Mouse (Mus musculus): ENCODE measurements around the gene Ptpn6.

Ptpn6 gene

DNA sequence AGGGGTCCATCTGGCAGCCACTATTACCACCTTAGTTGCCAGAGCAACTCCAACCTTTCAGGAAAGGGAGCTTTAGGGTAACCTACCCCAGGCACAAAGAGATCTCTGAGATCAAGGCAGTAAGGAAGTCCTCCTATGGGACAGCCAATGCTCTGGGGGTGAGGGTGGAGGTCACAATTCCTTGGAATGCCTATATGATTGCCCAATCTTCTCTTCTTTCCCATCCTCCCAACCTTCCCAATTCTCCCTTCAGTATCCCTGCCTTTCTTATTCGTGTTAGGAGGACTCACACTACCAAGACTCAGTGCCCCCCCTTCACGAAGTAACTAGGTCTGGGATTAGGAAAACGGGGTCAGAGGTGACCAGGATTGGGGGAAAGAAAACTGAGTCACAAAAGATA lies 16.8 kb upstream of the Ptpn6 start:
- DNase-seq: no peak

DNA sequence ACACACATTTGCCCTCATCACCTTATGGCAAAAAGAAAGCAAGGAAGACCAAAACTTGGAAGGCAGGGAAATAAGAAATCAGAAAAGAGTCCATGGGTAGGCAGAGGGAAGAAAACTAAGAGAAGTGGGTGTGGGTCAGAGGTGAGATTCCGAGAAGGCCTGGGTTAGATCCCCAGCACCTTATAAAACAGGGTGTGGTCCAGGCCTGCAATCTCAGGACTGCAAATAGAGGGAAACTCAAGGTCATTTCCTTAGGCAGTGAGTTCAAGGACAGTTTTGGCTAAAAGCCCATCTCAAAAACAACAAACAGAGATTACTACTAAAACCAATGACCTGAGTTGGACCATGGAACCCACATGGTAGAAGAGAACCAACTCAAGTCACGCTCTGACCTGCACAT lies 15.3 kb upstream of the Ptpn6 start:
- no peak for DNase-seq

DNA sequence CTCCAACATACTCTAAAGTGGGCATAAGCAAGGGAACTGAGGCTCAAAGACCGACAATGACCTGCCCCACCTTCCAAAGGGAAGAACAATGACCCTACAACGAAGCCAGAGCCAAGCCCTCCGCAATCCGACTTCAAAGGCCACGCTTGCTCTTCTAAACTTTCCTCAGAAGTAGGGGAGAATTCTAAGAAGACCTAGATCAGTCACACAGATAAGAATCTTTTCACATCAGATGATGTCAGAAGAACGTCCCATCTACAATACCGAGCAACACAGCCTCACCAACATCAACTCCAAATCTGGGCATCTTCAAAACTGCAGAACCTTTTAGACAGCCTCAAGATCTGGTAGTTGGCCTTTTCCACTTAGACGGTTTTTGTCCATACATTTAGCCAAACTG lies 11.9 kb upstream of the Ptpn6 start:
- no peak for DNase-seq

DNA sequence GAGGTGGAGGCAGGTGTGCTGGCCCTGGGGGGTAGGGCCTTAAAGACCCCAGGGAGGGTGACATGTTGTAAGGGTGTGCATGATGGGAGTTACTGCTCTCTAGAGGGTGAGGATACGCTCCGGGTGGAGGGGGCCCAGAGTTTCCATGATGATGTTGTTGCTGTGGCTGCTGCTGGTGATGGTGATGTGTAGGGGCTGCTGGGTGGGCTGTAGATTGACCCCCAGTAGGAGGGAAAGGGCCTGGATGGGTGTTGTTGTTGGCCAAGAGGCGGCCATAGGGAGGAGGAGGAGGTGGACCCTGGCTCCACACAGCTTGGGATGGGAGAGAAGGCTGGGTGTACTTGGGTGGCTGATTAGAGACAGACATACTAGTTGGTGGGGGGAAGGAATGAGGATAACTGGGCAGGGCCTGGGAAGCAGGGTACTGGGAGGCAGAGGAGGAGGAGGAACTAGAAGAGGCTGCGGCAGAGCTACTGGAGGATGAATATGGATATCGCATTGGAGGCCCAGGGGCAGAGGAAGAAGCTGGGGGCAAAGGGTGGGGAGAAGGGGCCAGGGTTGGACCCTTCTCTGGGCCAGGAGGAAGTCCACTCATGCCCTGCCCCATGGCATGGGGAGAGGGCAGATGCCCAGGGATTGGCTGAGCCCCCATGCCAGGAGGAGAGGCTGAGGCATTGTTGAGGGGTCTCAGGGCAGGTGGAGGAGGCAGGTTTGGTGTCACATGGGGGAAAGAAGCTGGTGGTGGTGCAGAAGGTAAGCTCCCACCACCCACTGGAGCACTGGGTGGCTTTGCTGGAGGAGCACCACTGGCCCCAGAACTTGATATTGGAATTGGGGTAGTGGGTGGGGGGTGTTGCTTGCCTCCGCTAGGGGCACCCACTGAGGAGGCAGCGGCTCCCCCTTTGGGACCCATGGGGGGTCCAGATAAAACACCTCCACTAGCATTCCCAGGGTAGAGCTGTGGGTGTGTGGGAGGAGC lies 8.4 kb upstream of the Ptpn6 start:
- DNase-seq: no peak

GRCm38 (mm10) chr6:124746296-124746605 lies 7.7 kb upstream of the Ptpn6 start:
- DNase-seq: no peak

- peak; percentile 98 for DNase-seq
Measured at GRCm38 (mm10) chr6:124745490-124746295, 7.2 kb upstream of the Ptpn6 start.

DNA sequence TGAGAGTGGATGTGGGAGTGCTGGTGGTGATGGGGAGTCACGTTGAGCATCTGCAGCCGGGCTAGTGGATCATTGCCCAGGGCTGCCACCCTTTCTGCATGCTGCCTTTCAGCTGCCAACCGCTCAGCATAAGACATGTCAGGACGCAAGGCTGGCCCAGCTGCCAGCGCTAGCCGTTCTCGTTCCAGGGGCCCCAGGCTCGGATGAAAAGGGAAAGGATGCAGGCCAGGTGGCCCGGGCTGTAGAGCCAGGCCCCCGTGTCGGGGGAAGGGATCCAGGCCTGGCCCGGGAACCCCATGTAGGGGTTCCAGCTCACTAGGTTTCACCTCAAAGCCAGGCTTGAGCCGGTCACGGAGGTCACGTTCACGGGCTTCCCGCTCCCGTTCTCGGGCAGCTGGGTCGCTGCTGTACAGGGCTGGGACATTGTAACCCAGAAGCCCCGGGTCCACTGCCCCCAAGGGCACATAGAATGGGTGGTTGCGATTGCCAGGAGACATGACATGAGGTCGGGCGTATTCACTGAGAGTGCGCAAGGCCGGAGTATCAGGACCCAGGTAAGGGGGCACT lies 6.3 kb upstream of the Ptpn6 start:
- DNase-seq: no peak

- no peak for DNase-seq
Measured at GRCm38 (mm10) chr6:124743647-124744046, 5.1 kb upstream of the Ptpn6 start.

DNA sequence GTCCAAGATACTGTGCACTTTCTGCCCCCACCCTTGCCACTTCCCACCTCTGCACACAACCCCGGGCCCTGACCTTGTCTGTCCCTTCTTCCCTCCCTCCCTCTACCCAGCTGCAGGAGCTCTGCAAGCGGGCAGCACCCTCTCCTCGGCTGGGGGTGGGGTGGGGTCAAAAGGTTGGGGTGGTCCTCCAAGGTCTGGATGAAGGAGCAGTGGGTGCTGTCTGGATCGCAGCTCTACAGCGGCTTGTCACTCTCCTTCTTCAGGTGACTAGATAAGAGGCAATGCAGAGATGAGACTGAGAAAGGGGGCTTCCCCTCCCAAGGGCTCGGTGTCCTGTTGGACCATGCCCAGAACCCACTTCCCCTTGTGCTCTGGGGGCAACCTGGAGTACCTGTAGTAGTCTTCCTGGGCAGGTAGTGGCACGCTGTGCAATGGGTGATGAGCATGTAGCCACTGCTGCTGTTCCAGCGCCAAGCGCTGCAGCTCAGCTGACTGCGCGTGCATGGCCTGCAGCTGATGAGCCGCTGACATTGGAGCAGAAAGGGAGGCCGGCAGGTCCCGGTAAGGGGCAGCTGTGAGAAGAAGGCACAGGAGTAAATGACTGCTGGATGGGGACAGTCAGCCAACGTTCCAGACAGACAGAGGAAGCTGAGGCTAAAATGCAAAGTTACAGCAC lies 4.5 kb upstream of the Ptpn6 start:
- DNase-seq: no peak

GRCm38 (mm10) chr6:124741842-124742241 lies 3.3 kb upstream of the Ptpn6 start:
- DNase-seq: no peak

- DNase-seq: peak; percentile 98
Measured at GRCm38 (mm10) chr6:124740888-124741761, 2.6 kb upstream of the Ptpn6 start, which contains the start of gene Grcc10. Gene Grcc10, minus strand, starts transcription at chr6:124741374.

GRCm38 (mm10) chr6:124740211-124740887 lies 1.8 kb upstream of the Ptpn6 start:
- no peak for DNase-seq

GRCm38 (mm10) chr6:124739231-124739796 lies 800 bp upstream of the Ptpn6 start:
- DNase-seq: no peak

DNA sequence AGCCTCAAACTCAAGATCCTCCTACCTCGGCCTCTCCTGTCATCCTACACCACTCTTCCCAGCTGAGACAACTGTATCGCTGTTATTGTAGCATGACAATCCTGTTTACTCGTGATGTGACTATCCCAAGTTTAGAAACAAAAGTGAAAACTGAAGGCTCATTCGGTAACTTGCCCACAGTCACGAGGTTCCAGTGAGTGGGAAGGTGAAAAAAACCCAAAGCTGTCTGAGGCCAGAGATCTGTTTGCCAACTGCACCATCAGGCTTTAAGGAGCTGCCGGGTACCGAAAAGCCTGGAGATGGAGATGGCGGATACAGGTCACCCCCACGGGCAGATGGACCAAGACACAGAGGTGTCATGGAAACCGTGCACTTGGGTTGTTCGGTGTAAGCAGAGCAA lies 1.5 kb downstream of the Ptpn6 start:
- no peak for DNase-seq

GRCm38 (mm10) chr6:124734417-124734816 lies 4.1 kb downstream of the Ptpn6 start:
- DNase-seq: no peak

GRCm38 (mm10) chr6:124732476-124733370 lies 5.8 kb downstream of the Ptpn6 start:
- DNase-seq: no peak

GRCm38 (mm10) chr6:124731038-124731437 lies 7.5 kb downstream of the Ptpn6 start:
- DNase-seq: no peak

DNA sequence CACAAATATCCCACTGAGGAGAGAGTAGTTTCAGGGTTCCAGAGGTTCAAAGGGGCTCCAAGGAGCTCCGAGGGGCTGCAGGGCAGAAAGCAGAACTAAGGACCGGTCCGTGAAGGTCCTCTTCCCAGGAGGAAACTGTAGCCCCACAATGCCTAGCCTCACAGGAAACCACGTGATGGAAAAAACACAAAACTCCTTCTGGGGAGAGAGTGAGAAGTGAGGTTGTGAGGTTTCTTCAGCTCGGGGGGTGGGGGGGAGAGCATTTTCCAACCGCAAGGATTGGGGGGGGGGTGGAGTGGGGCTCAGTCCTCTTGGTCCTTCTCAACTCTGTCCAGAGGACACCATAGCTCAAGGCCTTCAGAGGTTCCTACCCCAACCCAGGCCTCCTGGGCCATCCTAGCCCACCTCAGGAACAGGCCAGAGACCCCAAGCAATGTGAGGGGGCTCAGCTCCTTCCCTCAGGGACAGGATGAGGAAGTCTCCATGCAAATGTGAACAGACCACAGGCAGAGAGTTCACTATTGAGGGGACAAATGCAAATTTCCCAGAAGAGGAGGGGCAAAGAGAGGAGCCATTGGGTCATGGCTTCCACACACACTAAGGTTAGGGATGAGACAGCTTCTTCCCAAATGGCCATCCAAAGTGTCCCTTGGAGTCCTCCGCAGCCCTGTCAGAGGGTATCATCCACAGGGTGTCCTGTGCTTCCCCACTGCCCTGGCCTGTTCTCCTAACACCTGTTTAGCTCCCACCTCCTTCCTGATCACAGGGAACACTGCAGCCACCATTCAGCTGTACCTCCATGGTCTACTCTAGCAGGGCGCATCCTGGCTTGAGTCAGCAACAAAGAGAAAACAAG lies 8.4 kb downstream of the Ptpn6 start:
- DNase-seq: no peak

DNA sequence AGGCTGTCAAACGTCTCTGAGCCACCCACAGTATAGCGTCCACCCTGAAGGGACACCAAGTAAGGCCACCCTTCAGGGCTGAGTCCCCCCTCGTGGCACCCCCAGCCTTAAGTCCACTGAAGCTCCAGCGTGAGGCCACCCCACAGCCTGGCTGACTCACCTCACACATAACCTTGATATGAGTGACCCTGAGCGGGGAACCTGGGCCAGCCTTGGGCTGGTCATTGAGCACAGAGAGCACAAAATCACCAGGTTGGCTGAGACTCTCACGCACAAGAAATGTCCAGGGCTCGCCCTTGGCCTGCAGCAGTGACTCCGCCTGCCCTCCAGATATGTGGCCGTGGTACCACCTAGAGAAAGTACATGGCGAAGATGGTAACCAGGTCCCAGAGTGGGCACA lies 9.9 kb downstream of the Ptpn6 start:
- DNase-seq: no peak

Measured in retina, postnatal 1 day (tissue).